Mouse (Mus musculus) C2C12 (cell line): ENCODE measurements around the gene Acer3. TPM values are rescaled to one million over a fixed set of nuclear protein-coding genes. Genes with fewer than 3 reads are reported as not detected.
A peak's percentile ranks its signal among the peaks of the same experiment; 100 is the strongest.

Experiments used
- H3K27me3 ChIP-seq: one replicate; pipeline ENCODE4 v1.6.1; 2011; ENCODE audit not compliant: control insufficient read depth, insufficient read depth, insufficient read length
- H3K36me3 ChIP-seq: one replicate; pipeline ENCODE4 v1.6.1; 2011; ENCODE audit not compliant: control insufficient read depth, insufficient read depth
- H3K4me3 ChIP-seq: one replicate; pipeline ENCODE4 v1.5.1; 2011; ENCODE audit warnings: mild to moderate bottlenecking, control low read depth; ENCODE audit not compliant: poor library complexity, insufficient read depth, severe bottlenecking
- H3K79me2 ChIP-seq: one replicate; pipeline ENCODE4 v1.6.1; 2011; ENCODE audit not compliant: control insufficient read depth, insufficient read depth
- H3K79me3 ChIP-seq: one replicate; pipeline ENCODE4 v1.6.1; 2011; ENCODE audit warnings: low read depth, control low read depth
- H3ac ChIP-seq: one replicate; pipeline ENCODE3; 2011; ENCODE audit warnings: low read depth; ENCODE audit not compliant: control insufficient read depth, insufficient read length
- CEBPB ChIP-seq: IDR thresholded peaks from one replicate; pipeline ENCODE4 v1.6.1; 2011; ENCODE audit warnings: low read depth, mild to moderate bottlenecking, control low read depth, moderate library complexity
- CTCF ChIP-seq: IDR thresholded peaks from one replicate; pipeline ENCODE4 v1.5.1; 2011; ENCODE audit not compliant: control insufficient read depth, insufficient read depth, insufficient read length
- FOSL1 ChIP-seq: IDR thresholded peaks from one replicate; pipeline ENCODE4 v1.8.0; 2011; ENCODE audit warnings: mild to moderate bottlenecking, low read length; ENCODE audit not compliant: poor library complexity, insufficient read depth, severe bottlenecking
- MAX ChIP-seq: IDR thresholded peaks from one replicate; pipeline ENCODE4 v1.6.1; 2011; ENCODE audit warnings: mild to moderate bottlenecking, control low read depth
- MYOD1 ChIP-seq: IDR thresholded peaks from one replicate; pipeline ENCODE4 v1.6.1; 2011; ENCODE audit warnings: low read depth; ENCODE audit not compliant: control insufficient read depth, insufficient read length
- MYOG ChIP-seq: IDR thresholded peaks from one replicate; pipeline ENCODE4 v1.6.1; 2011; ENCODE audit not compliant: control insufficient read depth, insufficient read length; ENCODE audit errors: extremely low read depth
- USF1 ChIP-seq: IDR thresholded peaks from one replicate; pipeline ENCODE4 v1.6.1; 2011; ENCODE audit warnings: low read depth, mild to moderate bottlenecking, control low read depth, moderate library complexity
- polyA plus RNA-seq: library from polyadenylated mRNA; unstranded; fragments of >200 nt; fragmentation: generic; extraction: Trizol; gene quantifications from one replicate; pipeline ENCODE4 v1.2.1, GENCODE M21; 2012; ENCODE audit warnings: missing spikeins

The Acer3 gene
- polyA plus RNA-seq, 1 experiment: 7.6 TPM

DNA sequence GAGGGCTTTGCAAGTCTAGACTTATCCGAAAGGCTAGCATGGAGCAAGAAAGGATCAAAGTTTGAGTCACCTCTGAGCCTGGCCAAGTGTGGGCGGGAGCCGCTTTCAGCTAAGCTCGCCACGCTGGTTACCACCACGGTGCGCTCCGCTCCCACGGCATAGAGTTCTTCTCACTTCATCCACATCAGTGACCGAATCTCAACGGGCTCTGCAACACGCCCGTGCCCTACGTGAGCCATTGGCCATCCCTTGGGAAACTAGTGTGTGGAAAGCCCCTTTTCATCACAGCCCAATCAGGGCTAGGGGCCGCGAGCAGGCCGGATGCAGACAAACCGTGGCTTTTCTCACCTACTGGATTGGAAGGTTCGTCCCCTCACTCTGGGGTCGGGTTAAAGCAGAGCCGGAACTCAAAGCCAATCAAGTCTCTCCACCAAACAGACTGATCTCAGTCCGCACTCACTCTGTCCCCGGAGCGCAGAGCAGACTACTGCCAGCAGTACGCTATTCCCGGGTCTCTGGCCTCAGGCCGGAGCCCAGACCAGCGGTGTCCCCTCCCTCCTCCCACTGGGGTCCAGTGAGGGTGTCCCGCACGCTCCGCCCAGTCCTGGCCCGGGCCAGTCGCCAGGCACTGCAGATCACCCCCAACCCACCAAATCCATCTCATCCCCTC, 39.1 kb upstream of the Acer3 start:
- Histone ChIP-seq H3K79me3 (peaks cover 38% of the 10 kb centered on the region), H3K27me3 (no peaks in the 10 kb centered on the region), H3K36me3 (peaks cover 13% of the 10 kb centered on the region), H3K4me3 (peak overlapping the region; percentile 60), H3ac (peak overlapping the region; percentile 66), H3K79me2 (peaks cover 59% of the 10 kb centered on the region)
- TF ChIP-seq MYOD1: no peak
- no peak for TF ChIP-seq USF1
- no peak for TF ChIP-seq MAX
- no peak for TF ChIP-seq MYOG
- no peak for TF ChIP-seq FOSL1
- no peak for TF ChIP-seq CEBPB
- TF ChIP-seq CTCF: no peak

GRCm38 (mm10) chr7:98358016-98358415, 37.0 kb upstream of the Acer3 start:
- Histone ChIP-seq H3K36me3 (peaks cover 18% of the 10 kb centered on the region), H3K4me3 (no peak overlapping the region), H3K79me3 (peaks cover 39% of the 10 kb centered on the region), H3K27me3 (no peaks in the 10 kb centered on the region), H3ac (no peak overlapping the region), H3K79me2 (peaks cover 70% of the 10 kb centered on the region)
- TF ChIP-seq MYOD1: no peak
- no peak for TF ChIP-seq CEBPB
- TF ChIP-seq MAX: no peak
- no peak for TF ChIP-seq FOSL1
- TF ChIP-seq MYOG: no peak
- no peak for TF ChIP-seq CTCF
- TF ChIP-seq USF1: no peak

DNA sequence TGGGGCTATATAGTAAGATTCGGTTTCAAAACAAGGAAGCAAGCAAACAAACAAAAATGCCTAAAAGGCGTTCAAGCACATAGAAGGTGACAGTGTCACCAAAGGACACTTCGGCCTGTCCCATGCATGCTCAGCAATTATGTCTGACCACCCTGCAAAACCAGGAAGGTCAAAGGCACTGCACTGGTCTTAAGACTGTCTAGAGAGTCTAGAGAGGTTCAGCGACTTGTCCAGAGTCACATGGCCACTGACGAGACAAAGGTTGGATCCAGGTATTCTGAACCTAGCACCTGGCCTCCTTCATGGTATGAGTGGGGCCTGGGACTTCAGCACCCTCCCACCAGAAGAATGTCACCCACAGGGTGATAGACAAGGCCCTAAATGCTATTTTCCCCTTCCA, 36.3 kb upstream of the Acer3 start:
- Histone ChIP-seq H3ac (no peak overlapping the region), H3K79me3 (peaks cover 39% of the 10 kb centered on the region), H3K27me3 (no peaks in the 10 kb centered on the region), H3K79me2 (peaks cover 70% of the 10 kb centered on the region), H3K4me3 (no peak overlapping the region), H3K36me3 (peaks cover 18% of the 10 kb centered on the region)
- TF ChIP-seq CEBPB (no peak), CTCF (no peak), MAX (no peak), MYOD1 (no peak), FOSL1 (no peak), USF1 (no peak), MYOG (no peak)

DNA sequence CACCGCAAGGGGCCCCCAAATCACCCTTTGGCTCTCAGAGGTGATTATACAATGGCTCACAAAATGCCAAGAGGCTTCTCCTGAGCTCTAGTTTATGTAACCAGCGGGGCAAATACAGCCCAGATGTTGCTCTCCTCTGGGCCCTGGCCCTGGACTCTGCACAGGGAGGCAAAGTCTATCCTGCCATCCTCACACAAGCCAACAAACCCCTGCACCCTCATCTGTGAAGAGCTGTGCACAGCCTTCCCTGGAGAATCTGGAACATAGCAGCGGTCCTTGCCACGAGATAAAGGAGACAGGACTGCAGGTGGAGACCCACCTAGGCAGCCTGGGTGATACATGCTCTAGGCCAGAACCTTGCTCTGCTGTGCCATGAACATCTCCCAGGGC, 33.9 kb upstream of the Acer3 start:
- no peak overlapping the region for H3K4me3 ChIP-seq

GRCm38 (mm10) chr7:98354160-98354920, 33.3 kb upstream of the Acer3 start:
- Histone ChIP-seq H3K79me3 (peaks cover 36% of the 10 kb centered on the region), H3ac (no peak overlapping the region), H3K79me2 (peaks cover 54% of the 10 kb centered on the region), H3K27me3 (no peaks in the 10 kb centered on the region), H3K36me3 (peaks cover 23% of the 10 kb centered on the region), H3K4me3 (no peak overlapping the region)
- TF ChIP-seq CEBPB: no peak
- no peak for TF ChIP-seq USF1
- TF ChIP-seq CTCF: no peak
- TF ChIP-seq MYOD1: no peak
- no peak for TF ChIP-seq FOSL1
- TF ChIP-seq MYOG: no peak
- no peak for TF ChIP-seq MAX

More for the DNA sequence above, 33.9 kb upstream of the Acer3 start:
- Histone ChIP-seq H3K36me3 (peaks cover 24% of the 10 kb centered on the region), H3K79me3 (peaks cover 39% of the 10 kb centered on the region), H3K27me3 (no peaks in the 10 kb centered on the region), H3ac (no peak overlapping the region), H3K79me2 (peaks cover 60% of the 10 kb centered on the region)
- no peak for TF ChIP-seq MYOG
- no peak for TF ChIP-seq CTCF
- TF ChIP-seq CEBPB: no peak
- TF ChIP-seq FOSL1: no peak
- TF ChIP-seq MAX: no peak
- no peak for TF ChIP-seq MYOD1
- TF ChIP-seq USF1: no peak
